Mouse (Mus musculus): ENCODE measurements around the gene Brat1.

Brat1 gene

DNA sequence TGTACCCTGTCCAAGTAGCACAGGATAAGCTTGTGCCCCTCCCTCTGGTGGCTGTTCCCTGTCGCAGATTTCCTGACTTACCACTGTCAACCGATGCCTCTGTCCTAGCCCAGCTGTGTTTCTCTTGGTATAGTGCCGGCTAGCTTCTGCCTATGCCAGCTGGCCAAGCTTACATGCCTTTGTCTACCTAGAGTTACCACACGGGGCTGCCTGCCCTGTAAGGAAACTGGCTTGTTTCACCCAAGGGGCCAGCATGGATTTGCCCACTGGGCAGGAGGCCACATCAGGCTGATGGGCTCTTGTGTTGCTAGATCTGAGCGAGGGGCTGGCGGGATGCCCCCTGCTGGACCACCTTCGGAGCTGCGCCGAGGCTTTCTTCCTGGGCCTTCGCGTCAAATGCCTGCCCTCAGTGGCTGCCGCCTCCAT lies 38.9 kb downstream of the Brat1 start:
- DNase-seq (ENCODE audit: low spot score in 2 of 2), result no peak

DNA sequence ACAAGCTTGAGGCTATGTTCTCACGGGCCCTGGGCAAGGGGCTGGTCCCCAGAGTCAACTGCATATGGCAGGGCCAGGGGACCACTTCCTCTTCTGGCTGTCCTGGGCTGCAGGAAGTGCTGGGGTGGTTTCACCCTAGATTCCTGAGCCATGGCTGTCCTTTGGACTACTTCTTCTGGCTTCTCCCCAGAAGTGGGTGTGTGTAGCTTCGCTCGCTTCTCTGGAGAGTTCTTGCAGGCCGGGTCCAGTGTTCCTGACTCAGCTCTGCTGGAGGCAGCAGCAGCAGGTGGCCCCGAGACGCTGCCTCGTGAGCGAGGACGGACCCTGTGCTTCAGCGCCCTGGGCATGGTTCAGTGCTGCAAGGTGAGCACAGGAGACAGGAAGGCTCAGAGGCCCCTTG lies 43.6 kb downstream of the Brat1 start:
- DNase-seq (ENCODE audit: low spot score in 2 of 2), result peak in 1 of 2 experiments; percentile 40

DNA sequence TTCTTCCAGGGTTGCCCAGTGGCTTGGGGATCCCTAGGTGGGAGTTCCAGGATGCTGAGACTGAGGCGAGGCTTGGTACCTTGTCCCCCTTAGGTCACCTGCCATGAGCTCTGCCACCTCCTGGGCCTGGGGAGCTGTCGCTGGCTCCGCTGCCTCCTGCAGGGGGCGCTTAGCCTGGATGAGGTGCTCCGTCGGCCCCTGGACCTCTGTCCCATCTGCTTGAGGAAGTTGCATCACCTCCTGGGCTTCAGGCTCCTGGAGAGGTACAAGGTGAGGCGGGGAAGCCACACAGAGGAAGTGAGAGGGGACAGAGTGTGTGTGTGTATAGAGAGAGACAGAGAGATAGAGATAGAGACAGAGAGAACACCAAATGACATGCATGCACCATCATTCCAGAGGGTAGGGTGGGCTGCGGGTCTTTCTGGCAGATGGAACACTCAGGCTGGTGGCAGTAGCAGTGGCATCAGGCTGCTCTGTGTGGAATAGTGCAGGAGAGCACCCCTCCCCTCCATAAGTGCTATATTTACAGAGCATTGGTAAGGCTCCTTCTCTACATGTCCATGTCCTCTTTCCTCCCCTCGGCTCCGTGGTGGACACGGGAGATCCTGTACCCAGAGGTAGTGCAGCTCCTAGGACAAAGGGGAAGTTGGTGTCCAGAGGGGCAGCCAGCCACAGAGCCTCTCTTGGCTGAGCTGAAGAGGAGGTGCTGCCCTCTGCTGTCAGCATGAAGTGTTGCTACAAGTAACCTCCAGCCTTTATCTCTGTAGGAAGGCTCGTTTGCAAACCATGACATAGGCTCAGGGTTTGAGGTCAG lies 44.5 kb downstream of the Brat1 start:
- peak; percentile 63 to 83 for DNase-seq (ENCODE audit: low spot score in 2 of 2)

DNA sequence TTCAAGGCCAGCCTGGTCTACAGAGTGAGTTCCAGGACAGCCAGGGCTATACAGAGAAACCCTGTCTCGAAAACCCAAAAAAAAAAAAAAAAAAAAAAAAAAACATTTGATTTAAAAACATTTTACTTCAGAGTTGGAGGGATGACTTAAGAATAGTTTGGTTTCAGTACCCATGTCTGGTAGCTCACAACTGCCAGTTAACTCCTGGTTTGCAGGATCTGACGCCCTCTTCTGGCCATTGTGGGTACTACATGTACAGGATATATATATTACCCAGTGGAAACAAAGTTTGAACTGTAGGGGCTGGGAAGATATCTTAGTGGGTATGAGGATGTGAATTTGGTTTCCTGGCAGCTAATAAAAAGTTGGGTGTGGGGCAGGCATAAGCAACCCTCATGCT lies 46.1 kb downstream of the Brat1 start:
- peak; percentile 43 to 82 for DNase-seq (ENCODE audit: low spot score in 2 of 2)

DNA sequence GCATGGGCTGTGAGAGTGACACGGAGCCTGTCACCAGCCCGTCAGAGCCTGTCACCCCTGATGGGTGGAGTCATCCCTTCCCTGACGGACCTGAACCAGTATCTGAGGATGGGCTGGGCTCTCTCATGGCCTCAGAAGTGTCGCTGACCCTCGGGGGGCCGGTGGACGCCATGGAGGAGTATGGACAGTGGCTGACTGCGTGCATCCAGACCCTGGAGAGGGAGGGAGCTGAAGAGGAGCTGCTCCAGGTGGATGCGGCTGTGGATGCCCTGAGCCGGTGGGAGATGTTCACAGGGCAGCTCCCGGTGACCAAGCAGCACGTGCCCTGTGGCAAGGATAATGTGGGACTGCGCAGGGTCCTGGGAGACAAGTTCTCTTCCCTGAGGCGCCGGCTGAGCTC lies 47.2 kb downstream of the Brat1 start:
- DNase-seq (ENCODE audit: low spot score in 2 of 2), result no peak

DNA sequence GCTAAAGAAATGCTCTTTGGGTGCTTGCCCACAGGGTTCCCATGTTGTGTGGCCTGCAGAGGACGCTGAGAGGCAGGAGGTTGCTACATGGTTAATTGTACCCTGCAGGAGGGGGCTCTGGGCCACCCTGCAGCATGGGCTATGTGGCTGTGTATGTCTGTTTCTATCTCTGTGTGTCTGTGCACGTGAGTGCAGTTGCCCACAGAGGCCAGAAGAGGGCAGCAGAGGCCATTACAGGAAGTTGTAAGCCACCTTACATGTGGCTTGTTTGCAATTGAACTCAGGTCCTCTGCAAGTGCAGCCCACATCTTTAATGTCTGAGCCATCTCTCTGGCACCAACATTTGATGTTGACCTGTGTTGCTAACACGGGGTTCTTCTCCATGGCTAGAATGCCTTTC lies 47.8 kb downstream of the Brat1 start:
- DNase-seq (ENCODE audit: low spot score in 2 of 2), result no peak

- no peak for DNase-seq (ENCODE audit: low spot score in 2 of 2)
Observed at GRCm38 (mm10) chr5:140753223-140753622, 48.4 kb downstream of the Brat1 start.

GRCm38 (mm10) chr5:140758864-140759263 lies 54.1 kb downstream of the Brat1 start:
- no peak for DNase-seq (ENCODE audit: low spot score in 2 of 2)

- DNase-seq (ENCODE audit: low spot score in 2 of 2), result no peak
Observed at GRCm38 (mm10) chr5:140762540-140762939, 57.7 kb downstream of the Brat1 start.

DNA sequence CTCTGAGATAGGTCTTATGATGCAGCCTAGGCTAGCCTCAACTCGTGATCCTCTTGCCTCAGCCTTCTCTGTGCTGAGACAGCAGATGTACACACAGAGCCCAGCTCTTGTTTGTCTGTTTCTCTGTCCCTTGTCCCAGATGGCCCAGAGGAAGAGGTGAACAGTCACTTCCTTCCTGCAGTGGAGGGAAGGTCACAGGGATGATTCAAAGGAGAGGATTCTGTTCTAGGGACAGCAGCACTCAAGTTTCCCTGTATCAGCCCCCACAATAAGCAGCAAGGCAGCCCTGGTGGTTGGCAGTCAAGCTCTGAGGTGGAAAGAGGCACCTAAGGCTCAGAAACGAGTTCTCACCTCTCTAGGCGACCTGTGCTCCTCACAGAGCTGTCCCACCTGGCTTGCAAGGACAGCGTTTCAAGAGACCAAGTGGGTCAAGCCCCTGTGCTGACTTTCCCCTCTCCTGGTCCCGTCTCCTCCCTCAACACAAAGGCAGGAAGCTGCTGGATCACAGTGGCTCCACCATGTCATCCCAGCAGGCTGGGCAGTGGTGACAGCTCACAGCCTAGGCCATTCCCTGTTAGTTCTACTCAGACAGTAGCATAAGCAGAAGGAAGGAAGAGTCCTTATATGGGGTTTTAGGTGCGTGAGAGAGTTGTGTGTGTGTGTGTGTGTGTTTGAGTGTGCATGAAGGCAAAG lies 60.3 kb downstream of the Brat1 start:
- no peak for DNase-seq (ENCODE audit: low spot score in 2 of 2)

GRCm38 (mm10) chr5:140766566-140766965 lies 61.8 kb downstream of the Brat1 start:
- DNase-seq (ENCODE audit: low spot score in 2 of 2), result no peak

DNA sequence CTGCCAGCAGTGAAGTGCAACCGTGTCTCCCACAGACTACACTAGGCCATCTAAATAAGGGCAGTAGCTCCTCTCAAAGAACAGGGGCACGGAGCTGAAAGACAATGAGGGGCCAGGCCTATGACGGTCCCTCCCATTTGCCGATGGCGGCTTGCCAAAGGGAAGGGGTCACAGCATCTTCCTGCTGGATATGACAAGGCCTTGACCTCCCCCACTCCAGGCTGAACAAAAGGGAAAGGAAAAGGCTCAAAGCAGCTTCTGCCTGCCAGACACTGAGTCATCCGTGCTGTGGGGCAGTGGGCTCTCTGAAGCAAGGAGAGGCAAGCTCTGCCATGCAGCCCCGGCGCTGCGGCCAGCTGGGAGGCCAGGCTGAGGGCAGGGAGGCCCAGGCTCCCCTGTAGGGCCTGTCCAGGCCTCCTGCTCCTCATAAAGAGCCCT lies 62.9 kb downstream of the Brat1 start:
- DNase-seq (ENCODE audit: low spot score in 2 of 2), result peak in 1 of 2 experiments; percentile 56

DNA sequence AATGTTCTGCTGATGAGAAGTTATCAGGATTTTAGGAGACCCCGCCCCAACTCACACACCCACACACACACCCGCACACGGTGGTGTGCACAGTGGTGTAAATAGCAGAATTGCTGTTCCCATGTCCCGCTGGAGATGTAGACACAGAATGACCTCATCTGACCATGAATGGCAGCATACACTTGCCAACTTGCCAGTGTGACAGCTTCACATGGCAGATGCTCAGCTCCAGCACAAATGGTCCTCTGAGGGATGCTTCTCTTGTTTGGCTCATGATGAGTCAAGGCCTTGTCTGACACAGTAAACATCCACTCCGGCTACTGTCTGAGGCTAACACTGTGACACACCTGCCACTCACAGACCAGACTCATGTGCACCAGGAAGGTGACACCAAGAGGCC lies 63.5 kb downstream of the Brat1 start:
- DNase-seq (ENCODE audit: low spot score in 2 of 2), result no peak

Measured in spleen, postnatal 10 days (tissue).